Mouse (Mus musculus): ENCODE results near the gene Rasl11b. TPM values are rescaled to one million over a fixed set of nuclear protein-coding genes. Genes with fewer than 3 reads are reported as not detected.

Gene Rasl11b
- polyA plus RNA-seq, 1 experiment, result 119 TPM

- no peak for TF ChIP-seq POLR2A (IDR thresholded peaks at IDR 0.05; ENCODE audit: extremely low read depth, insufficient read depth, low read length)
- no peak for TF ChIP-seq CTCF (IDR thresholded peaks at IDR 0.05; ENCODE audit: extremely low read depth, insufficient read depth, low read length)
- no peak overlapping the region for H3K4me3 ChIP-seq (ENCODE audit: insufficient read depth, low read length)
Measured at GRCm38 (mm10) chr5:74215125-74215524, 20.0 kb downstream of the Rasl11b start.

GRCm38 (mm10) chr5:74218524-74218923 lies 23.4 kb downstream of the Rasl11b start:
- Histone ChIP-seq H3K27ac (ENCODE audit: insufficient read depth, low read length) (no peak overlapping the region), H3K4me1 (ENCODE audit: control insufficient read depth, insufficient read depth, low read length) (peaks cover 2% of the 10 kb centered on the region; the same call in 1 of the 2 replicates), H3K4me3 (ENCODE audit: insufficient read depth, low read length) (no peak overlapping the region)
- TF ChIP-seq POLR2A (IDR thresholded peaks at IDR 0.05; ENCODE audit: extremely low read depth, insufficient read depth, low read length) (no peak), CTCF (IDR thresholded peaks at IDR 0.05; ENCODE audit: extremely low read depth, insufficient read depth, low read length) (no peak)

More at GRCm38 (mm10) chr5:74215125-74215524, 20.0 kb downstream of the Rasl11b start:
- no peak overlapping the region for H3K27ac ChIP-seq (ENCODE audit: insufficient read depth, low read length)
- peaks cover 2% of the 10 kb centered on the region; the same call in 1 of the 2 replicates for H3K4me1 ChIP-seq (ENCODE audit: control insufficient read depth, insufficient read depth, low read length)

GRCm38 (mm10) chr5:74222626-74223025 lies 27.5 kb downstream of the Rasl11b start:
- Histone ChIP-seq H3K4me1 (ENCODE audit: control insufficient read depth, insufficient read depth, low read length) (no peaks in the 10 kb centered on the region; the same call in 1 of the 2 replicates), H3K27ac (ENCODE audit: insufficient read depth, low read length) (no peak overlapping the region), H3K4me3 (ENCODE audit: insufficient read depth, low read length) (no peak overlapping the region)
- TF ChIP-seq CTCF (IDR thresholded peaks at IDR 0.05; ENCODE audit: extremely low read depth, insufficient read depth, low read length) (no peak), POLR2A (IDR thresholded peaks at IDR 0.05; ENCODE audit: extremely low read depth, insufficient read depth, low read length) (no peak)

DNA sequence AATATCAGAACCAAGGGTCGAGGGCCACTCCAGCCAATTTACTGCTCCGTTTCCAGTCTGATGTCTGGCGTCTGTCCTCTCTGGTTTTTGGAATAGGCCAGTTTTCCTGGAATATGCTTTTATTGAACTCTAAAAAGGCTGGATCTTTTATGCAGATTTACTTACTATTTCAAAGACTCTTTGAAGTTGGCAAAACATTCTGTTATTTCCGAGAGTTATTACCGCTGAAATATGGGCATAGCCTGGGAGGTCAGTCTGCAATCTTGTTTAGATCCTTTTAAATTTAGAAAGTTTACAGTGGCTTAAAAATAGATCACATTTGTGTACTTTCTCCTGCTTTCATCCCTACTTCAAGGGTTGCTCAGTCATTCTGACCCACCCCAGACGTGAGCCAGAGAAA lies 29.4 kb downstream of the Rasl11b start:
- Histone ChIP-seq H3K4me3 (ENCODE audit: insufficient read depth, low read length) (no peak overlapping the region), H3K4me1 (ENCODE audit: control insufficient read depth, insufficient read depth, low read length) (no peaks in the 10 kb centered on the region; the same call in 1 of the 2 replicates), H3K27ac (ENCODE audit: insufficient read depth, low read length) (no peak overlapping the region)
- TF ChIP-seq CTCF (IDR thresholded peaks at IDR 0.05; ENCODE audit: extremely low read depth, insufficient read depth, low read length), result no peak
- TF ChIP-seq POLR2A (IDR thresholded peaks at IDR 0.05; ENCODE audit: extremely low read depth, insufficient read depth, low read length), result no peak

DNA sequence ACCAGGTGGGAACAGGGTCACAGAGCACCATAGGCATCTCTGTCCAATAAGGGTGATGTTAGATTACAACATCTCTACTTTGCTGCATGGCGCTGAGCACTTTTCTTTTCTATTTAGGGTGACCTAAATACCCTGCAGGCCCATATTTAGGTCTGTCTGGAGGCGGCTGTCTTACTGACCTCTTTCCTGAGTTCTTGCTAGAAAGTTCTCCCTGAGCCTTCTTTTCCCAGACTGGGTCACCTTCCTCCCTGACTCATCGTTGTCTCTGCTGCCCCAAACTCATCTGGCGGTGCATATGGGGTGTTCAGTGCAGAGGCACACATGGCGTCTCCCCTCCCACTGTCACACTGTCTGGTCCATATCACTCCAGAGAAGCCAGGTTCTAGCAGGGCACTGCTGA lies 31.1 kb downstream of the Rasl11b start:
- Histone ChIP-seq H3K27ac (ENCODE audit: insufficient read depth, low read length) (no peak overlapping the region), H3K4me1 (ENCODE audit: control insufficient read depth, insufficient read depth, low read length) (no peaks in the 10 kb centered on the region; the same call in 1 of the 2 replicates), H3K4me3 (ENCODE audit: insufficient read depth, low read length) (no peak overlapping the region)
- TF ChIP-seq CTCF (IDR thresholded peaks at IDR 0.05; ENCODE audit: extremely low read depth, insufficient read depth, low read length), result no peak
- no peak for TF ChIP-seq POLR2A (IDR thresholded peaks at IDR 0.05; ENCODE audit: extremely low read depth, insufficient read depth, low read length)

- no peak for TF ChIP-seq CTCF (IDR thresholded peaks at IDR 0.05; ENCODE audit: extremely low read depth, insufficient read depth, low read length)
- Histone ChIP-seq H3K4me1 (ENCODE audit: control insufficient read depth, insufficient read depth, low read length) (no peaks in the 10 kb centered on the region; the same call in 1 of the 2 replicates), H3K4me3 (ENCODE audit: insufficient read depth, low read length) (no peak overlapping the region), H3K27ac (ENCODE audit: insufficient read depth, low read length) (no peak overlapping the region)
Measured at GRCm38 (mm10) chr5:74227352-74227751, 32.3 kb downstream of the Rasl11b start.

DNA sequence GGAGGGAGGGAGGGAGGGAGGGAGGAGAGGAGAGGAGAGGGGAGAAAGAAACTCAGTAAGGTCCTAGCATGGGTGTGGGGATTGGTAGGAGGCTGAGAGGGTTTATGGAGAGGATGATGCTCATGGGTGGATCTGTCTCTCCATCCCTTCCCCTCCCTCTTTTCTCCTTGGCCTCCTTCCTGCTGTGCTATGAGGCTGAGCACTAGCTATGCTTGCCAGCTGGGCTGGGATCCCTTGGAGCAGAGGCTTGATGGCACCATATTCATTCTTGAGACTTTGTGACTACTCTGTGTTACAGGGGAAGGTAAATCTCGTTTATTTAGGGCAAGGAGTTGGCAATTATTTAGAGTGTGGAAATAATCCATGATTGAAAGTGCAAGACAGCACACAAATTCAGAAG lies 33.9 kb downstream of the Rasl11b start:
- Histone ChIP-seq H3K4me3 (ENCODE audit: insufficient read depth, low read length) (no peak overlapping the region), H3K27ac (ENCODE audit: insufficient read depth, low read length) (no peak overlapping the region), H3K4me1 (ENCODE audit: control insufficient read depth, insufficient read depth, low read length) (no peaks in the 10 kb centered on the region; the same call in 1 of the 2 replicates)
- TF ChIP-seq POLR2A (IDR thresholded peaks at IDR 0.05; ENCODE audit: extremely low read depth, insufficient read depth, low read length) (no peak), CTCF (IDR thresholded peaks at IDR 0.05; ENCODE audit: extremely low read depth, insufficient read depth, low read length) (no peak)

DNA sequence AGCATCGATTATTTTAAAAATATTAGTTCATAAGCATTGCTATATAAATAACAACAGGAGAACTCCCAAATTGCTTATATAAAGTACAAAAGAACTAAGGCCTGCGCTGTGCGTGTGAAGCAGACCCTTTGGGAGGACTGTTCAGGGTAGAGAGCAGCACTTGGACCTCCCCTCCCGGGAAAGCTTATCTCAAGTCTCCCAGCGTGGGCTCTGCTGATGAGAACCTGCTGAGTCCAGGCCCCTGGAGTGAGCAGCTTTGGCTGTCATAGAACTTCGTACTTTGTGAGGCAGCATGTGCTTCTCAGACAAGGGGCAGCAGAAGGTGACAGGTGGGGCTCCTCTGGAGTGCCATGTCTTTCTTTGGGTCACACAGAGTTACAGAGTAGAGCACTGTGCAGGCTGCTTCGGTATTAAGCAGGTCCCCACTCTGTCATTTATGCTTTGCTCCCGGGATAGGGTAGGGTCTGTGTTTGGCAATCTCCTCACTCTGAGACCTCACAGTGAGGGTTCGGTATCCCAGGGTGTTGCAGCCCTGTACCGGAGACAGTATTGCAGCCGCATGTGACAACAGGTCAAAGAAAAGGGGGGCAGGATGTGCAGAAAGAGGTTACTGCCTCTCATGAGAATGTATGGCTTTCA lies 34.8 kb downstream of the Rasl11b start:
- no peak overlapping the region for H3K27ac ChIP-seq (ENCODE audit: insufficient read depth, low read length)
- no peak for TF ChIP-seq CTCF (IDR thresholded peaks at IDR 0.05; ENCODE audit: extremely low read depth, insufficient read depth, low read length)
- no peak for TF ChIP-seq POLR2A (IDR thresholded peaks at IDR 0.05; ENCODE audit: extremely low read depth, insufficient read depth, low read length)
- no peak overlapping the region for H3K4me3 ChIP-seq (ENCODE audit: insufficient read depth, low read length)
- H3K4me1 ChIP-seq (ENCODE audit: control insufficient read depth, insufficient read depth, low read length), result no peaks in the 10 kb centered on the region; the same call in 1 of the 2 replicates

GRCm38 (mm10) chr5:74230525-74230924 lies 35.4 kb downstream of the Rasl11b start:
- Histone ChIP-seq H3K4me1 (ENCODE audit: control insufficient read depth, insufficient read depth, low read length) (no peaks in the 10 kb centered on the region; the same call in 1 of the 2 replicates), H3K4me3 (ENCODE audit: insufficient read depth, low read length) (no peak overlapping the region), H3K27ac (ENCODE audit: insufficient read depth, low read length) (no peak overlapping the region)
- TF ChIP-seq POLR2A (IDR thresholded peaks at IDR 0.05; ENCODE audit: extremely low read depth, insufficient read depth, low read length), result no peak
- no peak for TF ChIP-seq CTCF (IDR thresholded peaks at IDR 0.05; ENCODE audit: extremely low read depth, insufficient read depth, low read length)

- Histone ChIP-seq H3K4me1 (ENCODE audit: control insufficient read depth, insufficient read depth, low read length) (no peaks in the 10 kb centered on the region), H3K27ac (ENCODE audit: insufficient read depth, low read length) (no peak overlapping the region), H3K4me3 (ENCODE audit: insufficient read depth, low read length) (no peak overlapping the region)
- TF ChIP-seq CTCF (IDR thresholded peaks at IDR 0.05; ENCODE audit: extremely low read depth, insufficient read depth, low read length) (no peak), POLR2A (IDR thresholded peaks at IDR 0.05; ENCODE audit: extremely low read depth, insufficient read depth, low read length) (no peak)
Measured at GRCm38 (mm10) chr5:74233808-74234207, 38.7 kb downstream of the Rasl11b start.

All from cortical plate, adult 2 months (tissue).